Mouse (Mus musculus): Measurements from ENCODE around the gene Pus3.
"Not testable (repeated sequence)": the region's sequence is repeated elsewhere in the genome, so short reads cannot be mapped to it uniquely, and the experiment has no call there.

The Pus3 gene

GRCm38 (mm10) chr9:35545704-35546103 is 12.7 kb upstream of the Pus3 start:
- no peak for DNase-seq (ENCODE audit: low read depth, low spot score)

- DNase-seq (ENCODE audit: low read depth, low spot score), result no peak
These were observed 11.7 kb upstream of the Pus3 start for GRCm38 (mm10) chr9:35546745-35547144.

GRCm38 (mm10) chr9:35548455-35548854 is 9.9 kb upstream of the Pus3 start:
- no peak for DNase-seq (ENCODE audit: low read depth, low spot score)

- DNase-seq (ENCODE audit: low read depth, low spot score), result no peak
These were observed 1.8 kb upstream of the Pus3 start for GRCm38 (mm10) chr9:35556494-35557102.

- DNase-seq (ENCODE audit: low read depth, low spot score), result peak; percentile 75
These were observed 855 bp downstream of the Pus3 start for GRCm38 (mm10) chr9:35559009-35559890.

GRCm38 (mm10) chr9:35561076-35561475 is 2.7 kb downstream of the Pus3 start:
- DNase-seq (ENCODE audit: low read depth, low spot score), result no peak

GRCm38 (mm10) chr9:35561583-35561982 is 3.2 kb downstream of the Pus3 start:
- DNase-seq (ENCODE audit: low read depth, low spot score), result no peak

GRCm38 (mm10) chr9:35564536-35565240 is 6.3 kb downstream of the Pus3 start:
- DNase-seq (ENCODE audit: low read depth, low spot score), result no peak

- no peak for DNase-seq (ENCODE audit: low read depth, low spot score)
These were observed 9.6 kb downstream of the Pus3 start for GRCm38 (mm10) chr9:35567995-35568394.

GRCm38 (mm10) chr9:35569571-35570534 is 11.5 kb downstream of the Pus3 start, which contains the start of the genes Pate2 and Hyls1:
Gene Pate2, plus strand, starts transcription at chr9:35570284.
Gene Hyls1, minus strand, starts transcription at chr9:35570398.
- DNase-seq (ENCODE audit: low read depth, low spot score), result peak; percentile 93

- no peak for DNase-seq (ENCODE audit: low read depth, low spot score)
These were observed 12.3 kb downstream of the Pus3 start for GRCm38 (mm10) chr9:35570663-35571062.

- DNase-seq (ENCODE audit: low read depth, low spot score), result no peak
These were observed 16.0 kb downstream of the Pus3 start for GRCm38 (mm10) chr9:35574416-35574815.

- DNase-seq (ENCODE audit: low read depth, low spot score), result no peak
These were observed 29.3 kb downstream of the Pus3 start for GRCm38 (mm10) chr9:35587674-35588073.

- no peak for DNase-seq (ENCODE audit: low read depth, low spot score)
These were observed 34.5 kb downstream of the Pus3 start for GRCm38 (mm10) chr9:35592903-35593302.

GRCm38 (mm10) chr9:35607647-35608405 is 49.4 kb downstream of the Pus3 start:
- DNase-seq (ENCODE audit: low read depth, low spot score), result no peak

GRCm38 (mm10) chr9:35611841-35612240 is 53.4 kb downstream of the Pus3 start, which contains the start of gene Pate4:
Gene Pate4, minus strand, starts transcription at chr9:35611941.
- no peak for DNase-seq (ENCODE audit: low read depth, low spot score)

- DNase-seq (ENCODE audit: low read depth, low spot score), result no peak
These were observed 55.6 kb downstream of the Pus3 start for GRCm38 (mm10) chr9:35614005-35614404.

GRCm38 (mm10) chr9:35616784-35617183 is 58.4 kb downstream of the Pus3 start:
- DNase-seq (ENCODE audit: low read depth, low spot score), result not testable (repeated sequence)

Measured in WW6 (cell line).